Mouse (Mus musculus): Measurements from ENCODE around the gene Olfr543.

DNA sequence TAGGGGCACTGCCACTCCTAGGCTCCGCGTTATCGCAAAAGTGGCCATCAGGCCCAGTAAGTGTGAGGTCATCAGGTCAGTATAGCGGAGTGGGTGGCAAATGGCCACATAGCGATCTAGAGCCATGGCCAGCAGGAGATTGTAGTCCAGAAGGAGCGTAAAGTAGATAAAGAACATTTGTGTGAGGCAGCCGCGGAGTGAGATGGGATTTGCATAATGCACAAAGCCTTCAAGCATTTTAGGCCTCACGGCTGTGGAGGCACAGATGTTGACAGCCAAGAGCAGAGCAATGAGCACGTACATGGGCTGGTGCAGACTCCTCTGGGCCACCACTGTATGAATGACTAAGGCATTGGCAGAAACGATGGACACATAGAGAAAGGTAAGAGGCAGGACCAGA, 4.1 kb downstream of the Olfr543 start:
- TF ChIP-seq CTCF (IDR thresholded peaks at IDR 0.05; ENCODE audit: control insufficient read depth, insufficient read depth, insufficient replicate concordance, low read depth, low read length) (no peak; the same call in 1 of the 2 replicates), POLR2A (IDR thresholded peaks at IDR 0.05; ENCODE audit: control insufficient read depth, low read depth, low read length) (no peak)

Data from testis, adult 2 months (tissue).